Mouse (Mus musculus) MEL (cell line): ENCODE results near the gene Timm13. TPM values are rescaled to one million over a fixed set of nuclear protein-coding genes. Genes with fewer than 3 reads are reported as not detected.

Source experiments
- DNase-seq: peaks from one replicate; pipeline ENCODE4 v3.0.0; 2011; ENCODE audit warnings: low read depth, low spot score
- H3K27ac ChIP-seq: 2 replicates; pipeline ENCODE4 v1.5.1; 2012; ENCODE audit warnings: low read depth, mild to moderate bottlenecking, control low read depth, low read length, moderate library complexity; ENCODE audit not compliant: control insufficient read depth
- H3K27me3 ChIP-seq, 2 experiments: fragments of 150-350 bp in 1 of 2; sonication (generic) in 1 of 2; 2 replicates each; pipeline ENCODE4 v1.6.1; 2012; ENCODE audit warnings: low read length in 2 of 2, mild to moderate bottlenecking in 2 of 2, improper control_type of control experiment in 1 of 2, moderate library complexity in 1 of 2; ENCODE audit not compliant: insufficient read depth in 2 of 2, control insufficient read depth in 1 of 2
- H3K36me3 ChIP-seq, 2 experiments: 2 replicates each; pipeline ENCODE4 v1.6.1; 2012 to 2014; ENCODE audit warnings: low read length in 2 of 2, improper control_type of control experiment in 1 of 2, inconsistent platforms in 1 of 2, mild to moderate bottlenecking in 1 of 2; ENCODE audit not compliant: insufficient read depth in 2 of 2, control insufficient read depth in 1 of 2
- H3K4me1 ChIP-seq, 2 experiments: fragments of 150-350 bp in 1 of 2; sonication (generic) in 1 of 2; 2 replicates each; pipeline ENCODE4 v1.6.1; 2012; ENCODE audit warnings: low read length in 2 of 2, improper control_type of control experiment in 1 of 2, mild to moderate bottlenecking in 1 of 2; ENCODE audit not compliant: insufficient read depth in 2 of 2, control insufficient read depth in 1 of 2
- H3K4me3 ChIP-seq, 2 experiments: fragments of 150-350 bp in 1 of 2; sonication (generic) in 1 of 2; 2 replicates each; pipeline ENCODE4 v1.5.1; 2012; ENCODE audit warnings: low read depth in 2 of 2, low read length in 2 of 2, mild to moderate bottlenecking in 2 of 2, moderate library complexity in 2 of 2, control low read depth in 1 of 2, improper control_type of control experiment in 1 of 2; ENCODE audit not compliant: control insufficient read depth in 1 of 2, insufficient read depth in 1 of 2
- H3K79me2 ChIP-seq: 2 replicates; pipeline ENCODE4 v1.6.1; 2012; ENCODE audit warnings: mild to moderate bottlenecking, low read length, moderate library complexity; ENCODE audit not compliant: control insufficient read depth, poor library complexity, insufficient read depth
- H3K9ac ChIP-seq: 2 replicates; pipeline ENCODE4 v1.6.1; 2012; ENCODE audit warnings: low read depth, mild to moderate bottlenecking, control low read depth, low read length, moderate library complexity; ENCODE audit not compliant: control insufficient read depth, poor library complexity, severe bottlenecking
- H3K9me3 ChIP-seq: fragments of 150-350 bp; sonication (generic); replicated peaks from 2 replicates; pipeline ENCODE4 v1.6.1; 2012; ENCODE audit warnings: mild to moderate bottlenecking, low read length, improper control_type of control experiment, moderate library complexity; ENCODE audit not compliant: insufficient read depth
- BHLHE40 ChIP-seq: IDR thresholded peaks from 2 replicates; pipeline ENCODE4 v1.6.1; 2012; ENCODE audit warnings: low read depth, mild to moderate bottlenecking, inconsistent platforms, low read length, improper control_type of control experiment, borderline replicate concordance
- CHD1 ChIP-seq: IDR thresholded peaks from 2 replicates; pipeline ENCODE4 v1.6.1; 2012; ENCODE audit warnings: low read depth, mild to moderate bottlenecking, inconsistent platforms, low read length, improper control_type of control experiment
- ELF1 ChIP-seq: IDR thresholded peaks from 2 replicates; pipeline ENCODE4 v1.6.1; 2014; ENCODE audit warnings: low read depth, mild to moderate bottlenecking, inconsistent platforms, low read length, improper control_type of control experiment, moderate library complexity
- GATA1 ChIP-seq: IDR thresholded peaks from 2 replicates; pipeline ENCODE4 v1.6.1; 2011; ENCODE audit warnings: low read depth, low read length, improper control_type of control experiment
- KAT2A ChIP-seq: conservative IDR thresholded peaks from 2 replicates; pipeline ENCODE4 v1.6.1; 2012; ENCODE audit warnings: low read depth, low read length, improper control_type of control experiment, inconsistent platforms
- MEF2A ChIP-seq: IDR thresholded peaks from 2 replicates; pipeline ENCODE4 v1.6.1; 2014; ENCODE audit warnings: low read depth, mild to moderate bottlenecking, inconsistent platforms, low read length, improper control_type of control experiment; ENCODE audit not compliant: poor library complexity, insufficient replicate concordance, severe bottlenecking; ENCODE audit errors: extremely low read depth
- MXI1 ChIP-seq: IDR thresholded peaks from 2 replicates; pipeline ENCODE4 v1.6.1; 2011; ENCODE audit warnings: mild to moderate bottlenecking, low read depth, low read length, improper control_type of control experiment
- MYC ChIP-seq: IDR thresholded peaks from 2 replicates; pipeline ENCODE4 v1.6.1; 2011; ENCODE audit warnings: low read depth, mild to moderate bottlenecking, low read length, improper control_type of control experiment, moderate library complexity
- NRF1 ChIP-seq: IDR thresholded peaks from 2 replicates; pipeline ENCODE4 v1.6.1; 2014; ENCODE audit warnings: low read depth, mild to moderate bottlenecking, inconsistent platforms, low read length, improper control_type of control experiment, moderate library complexity; ENCODE audit not compliant: poor library complexity, insufficient read depth, severe bottlenecking
- POLR2A ChIP-seq, 2 experiments: IDR thresholded peaks; 2 replicates each; pipeline ENCODE4 v1.6.1; 2011 to 2012; ENCODE audit warnings: low read length in 2 of 2, mild to moderate bottlenecking in 2 of 2, control low read depth in 1 of 2, improper control_type of control experiment in 1 of 2, low read depth in 1 of 2, moderate library complexity in 1 of 2; ENCODE audit not compliant: control insufficient read depth in 1 of 2, insufficient read depth in 1 of 2, poor library complexity in 1 of 2
- SMC3 ChIP-seq: IDR thresholded peaks from 2 replicates; pipeline ENCODE4 v1.6.1; 2011; ENCODE audit warnings: low read depth, low read length, improper control_type of control experiment
- TAL1 ChIP-seq: IDR thresholded peaks from 2 replicates; pipeline ENCODE4 v1.6.1; 2012; ENCODE audit warnings: mild to moderate bottlenecking, inconsistent platforms, low read length, moderate library complexity, mixed read lengths
- TBP ChIP-seq: IDR thresholded peaks from 2 replicates; pipeline ENCODE4 v1.8.0; 2011; ENCODE audit warnings: low read depth, low read length, improper control_type of control experiment
- TCF12 ChIP-seq: IDR thresholded peaks from 2 replicates; pipeline ENCODE4 v1.6.1; 2014; ENCODE audit warnings: low read depth, mild to moderate bottlenecking, inconsistent platforms, low read length, improper control_type of control experiment, moderate library complexity
- USF1 ChIP-seq: IDR thresholded peaks from 2 replicates; pipeline ENCODE4 v1.6.1; 2014; ENCODE audit warnings: low read depth, mild to moderate bottlenecking, inconsistent platforms, low read length, improper control_type of control experiment, moderate library complexity
- ZC3H11A ChIP-seq: IDR thresholded peaks from 2 replicates; pipeline ENCODE4 v1.6.1; 2012; ENCODE audit warnings: low read depth, mild to moderate bottlenecking, inconsistent platforms, low read length, improper control_type of control experiment
- ZKSCAN1 ChIP-seq: IDR thresholded peaks from 2 replicates; pipeline ENCODE4 v1.6.1; 2012; ENCODE audit warnings: low read depth, mild to moderate bottlenecking, inconsistent platforms, low read length, improper control_type of control experiment, moderate library complexity
- ZNF384 ChIP-seq: IDR thresholded peaks from 2 replicates; pipeline ENCODE4 v1.6.1; 2012; ENCODE audit warnings: low read depth, mild to moderate bottlenecking, inconsistent platforms, low read length, improper control_type of control experiment
- polyA plus RNA-seq, 2 experiments: library from polyadenylated mRNA; stranded (reverse) in 1 of 2; unstranded in 1 of 2; fragments of >175 nt in 1 of 2; fragments of >200 nt in 1 of 2; gene quantifications; 2 replicates each; pipeline versions ENCODE4 v1.2.1 to v1.2.4; 2012; ENCODE audit warnings: low replicate concordance in 2 of 2, low read depth in 1 of 2; ENCODE audit not compliant: insufficient read length in 2 of 2, insufficient read depth in 1 of 2, missing spikeins in 1 of 2
- total RNA-seq: library from RNA; depleted of rRNA; stranded (reverse); fragments of 300-350 nt; gene quantifications from 2 replicates; pipeline ENCODE4 v1.2.3, GENCODE M21; 2012

The Timm13 gene
- total and polyA plus RNA-seq, 3 experiments, result 329 to 645 (median 349) TPM

DNA sequence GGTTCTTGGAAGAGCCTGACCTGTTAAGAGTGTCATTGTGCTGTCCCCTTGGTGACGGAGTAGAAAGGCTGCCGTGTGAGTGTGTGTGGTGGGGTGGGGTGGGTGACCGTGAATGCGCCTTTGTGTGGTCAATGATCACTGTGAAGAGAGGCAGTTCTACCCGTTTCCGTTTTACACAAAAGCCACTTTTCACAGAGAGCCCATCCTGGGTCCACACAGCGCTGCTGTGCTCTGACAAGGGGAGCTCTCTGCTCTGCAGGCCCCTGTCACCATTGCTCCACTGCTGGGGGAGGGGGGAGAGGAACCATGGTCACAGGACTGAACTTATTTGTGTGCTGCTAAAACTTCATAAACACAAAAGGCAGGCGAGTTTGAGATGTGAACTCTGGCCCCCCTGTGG lies 43.4 kb downstream of the Timm13 start:
- H3K9ac ChIP-seq, result peak overlapping the region; percentile 83
- peaks cover 2 to 31% of the 10 kb centered on the region in 2 experiments; a peak in 3 of 4 replicates for H3K36me3 ChIP-seq
- no peaks in the 10 kb centered on the region for H3K9me3 ChIP-seq
- no peak for TF ChIP-seq ZNF384
- TF ChIP-seq ZC3H11A, result no peak
- no peak for TF ChIP-seq POLR2A (IDR thresholded peaks at IDR 0.05; ENCODE audit: control insufficient read depth in 1 of 2, insufficient read depth in 1 of 2, low read depth in 1 of 2, low read length in 2 of 2, poor library complexity in 1 of 2)
- TF ChIP-seq BHLHE40, result no peak
- no peak for TF ChIP-seq TCF12
- no peak for TF ChIP-seq NRF1
- TF ChIP-seq CHD1, result no peak
- no peak for TF ChIP-seq MYC
- no peak for TF ChIP-seq ELF1
- TF ChIP-seq KAT2A, result no peak
- TF ChIP-seq TAL1, result no peak
- no peak for TF ChIP-seq TBP
- TF ChIP-seq GATA1, result no peak
- TF ChIP-seq MXI1, result no peak
- no peak for TF ChIP-seq USF1
- TF ChIP-seq MEF2A, result no peak
- TF ChIP-seq ZKSCAN1, result no peak
- TF ChIP-seq SMC3, result no peak
- no peak overlapping the region; a peak in 1 of 4 replicates for H3K4me3 ChIP-seq
- no peak for DNase-seq
- H3K79me2 ChIP-seq, result peaks cover 64% of the 10 kb centered on the region
- H3K27ac ChIP-seq, result peak overlapping the region; percentile 71
- peaks cover 19 to 43% of the 10 kb centered on the region in 2 experiments for H3K4me1 ChIP-seq
- H3K27me3 ChIP-seq, result no peaks in the 10 kb centered on the region

DNA sequence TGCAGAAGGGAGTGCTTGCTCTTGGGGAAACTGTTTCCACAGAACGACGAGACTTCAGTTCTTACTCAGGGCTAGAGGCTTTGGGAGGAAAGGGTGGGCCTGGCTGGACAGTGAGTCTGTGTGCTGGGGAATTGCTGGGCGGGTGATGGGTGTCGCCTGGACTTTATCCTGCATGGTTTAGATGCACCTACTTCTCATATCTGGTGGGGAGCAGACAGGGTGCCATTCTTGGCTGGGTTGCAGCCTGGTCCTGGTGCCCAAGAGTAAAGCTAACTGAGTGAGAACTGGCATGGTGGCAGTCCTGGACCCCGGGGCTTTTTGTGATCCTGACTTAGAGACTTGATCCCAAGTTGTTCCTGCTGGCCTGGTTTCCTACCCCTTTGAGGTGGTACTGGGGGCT lies 43.9 kb downstream of the Timm13 start:
- Histone ChIP-seq H3K36me3 (peaks cover 2 to 31% of the 10 kb centered on the region in 2 experiments; a peak in 3 of 4 replicates), H3K4me3 (no peak overlapping the region), H3K9ac (peak overlapping the region; percentile 83), H3K79me2 (peaks cover 64% of the 10 kb centered on the region), H3K27me3 (no peaks in the 10 kb centered on the region), H3K4me1 (peaks cover 19 to 43% of the 10 kb centered on the region in 2 experiments), H3K9me3 (no peaks in the 10 kb centered on the region), H3K27ac (peak overlapping the region; percentile 71)
- TF ChIP-seq TAL1 (peak; percentile 22; the same call in 1 of the 2 replicates), SMC3 (no peak)
- no peak for DNase-seq
